ENCODE assay signal across 8 mouse cellular contexts in genomic region chr3:103382872-103383567, GRCm38 (mm10).
DNase-seq lines count a peak whose midpoint lies in the region; ATAC-seq and TF ChIP-seq lines count a peak whose summit lies in the region.

No protein-coding gene starts in this region.

- peak; percentile 92 for TF ChIP-seq CTCF in bone marrow macrophage, adult 2 months (IDR thresholded peaks at IDR 0.05; ENCODE audit: low read depth, low read length)
- TF ChIP-seq CTCF in liver, adult 2 months (IDR thresholded peaks at IDR 0.05; ENCODE audit: low read depth, low read length): peak; percentile 98

- no peak overlapping the region for H3K9ac ChIP-seq in heart, embryonic 12.5 days
- no peak overlapping the region for H3K9ac ChIP-seq in kidney, embryonic 16.5 days (replicated peaks; ENCODE audit: low read length)
- no peak overlapping the region for H3K9ac ChIP-seq in liver, adult 2 months (ENCODE audit: low read depth, low read length)

- no peak overlapping the region for H3ac ChIP-seq in myocyte (ENCODE audit: control insufficient read depth, insufficient read length)

- H3K4me3 ChIP-seq in bone marrow macrophage, adult 2 months (ENCODE audit: insufficient read depth, low read length): no peak overlapping the region
- no peak overlapping the region for H3K4me3 ChIP-seq in heart, embryonic 12.5 days
- H3K4me3 ChIP-seq in kidney, embryonic 16.5 days (ENCODE audit: low read length): 0 out of 2 replicates have a peak overlapping the region, but pooled peaks have one; percentile 0
- no peak overlapping the region for H3K4me3 ChIP-seq in liver, adult 2 months (ENCODE audit: insufficient read depth, low read depth, low read length)
- no peak overlapping the region for H3K4me3 ChIP-seq in myocyte

- DNase-seq in B cell, adult 2 months: peak; percentile 97
- DNase-seq in liver, adult 2 months (ENCODE audit: extremely low read depth, low read depth, low spot score): peak; percentile 36
- peak; percentile 93 to 99 for DNase-seq in spleen, postnatal 4 days (ENCODE audit: low spot score in 2 of 2)

- H3K79me2 ChIP-seq in liver, adult 2 months (ENCODE audit: control insufficient read depth, insufficient read depth, low read length): no peaks in the 10 kb centered on the region
- no peaks in the 10 kb centered on the region for H3K79me2 ChIP-seq in myocyte (ENCODE audit: control insufficient read depth, insufficient read depth)

- ATAC-seq in erythroblast, adult 5-6 weeks (replicated peaks; ENCODE audit: low FRiP score, poor library complexity, severe bottlenecking): peak; percentile 87
- no peak; the same call in 1 of the 2 replicates for ATAC-seq in heart, embryonic 12.5 days (ENCODE audit: insufficient number of reproducible peaks, low FRiP score)
- ATAC-seq in kidney, embryonic 16.5 days (ENCODE audit: low FRiP score, low TSS enrichment): peak; percentile 73; the same call in 1 of the 2 replicates

- H3K4me2 ChIP-seq in heart, embryonic 12.5 days: 0 out of 2 replicates have a peak overlapping the region, but pooled peaks have one; percentile 20
- peak overlapping the region; percentile 31 for H3K4me2 ChIP-seq in kidney, embryonic 16.5 days (replicated peaks; ENCODE audit: low read depth, low read length)
- peak overlapping the region; percentile 41 for H3K4me2 ChIP-seq in myocyte (ENCODE audit: low read depth)

- H3K9me3 ChIP-seq in heart, embryonic 12.5 days (replicated peaks): peaks cover 8% of the 10 kb centered on the region
- H3K9me3 ChIP-seq in kidney, embryonic 16.5 days (ENCODE audit: low read length): no peaks in the 10 kb centered on the region

- peaks cover 12% of the 10 kb centered on the region for H3K4me1 ChIP-seq in bone marrow macrophage, adult 2 months (ENCODE audit: control insufficient read depth, insufficient read depth, low read length)
- peaks cover 10% of the 10 kb centered on the region; the same call in 1 of the 2 replicates for H3K4me1 ChIP-seq in heart, embryonic 12.5 days (replicated peaks)
- H3K4me1 ChIP-seq in kidney, embryonic 16.5 days (ENCODE audit: insufficient read depth, low read length): peaks cover 8% of the 10 kb centered on the region; the same call in 1 of the 2 replicates
- no peaks in the 10 kb centered on the region for H3K4me1 ChIP-seq in liver, adult 2 months (ENCODE audit: control insufficient read depth, insufficient read depth, low read length)

- 25% methylated on average over 17 of the region's 17 CpGs for WGBS in heart, embryonic 12.5 days
- WGBS in kidney, embryonic 16.5 days: 19% methylated on average over 17 of the region's 17 CpGs
- WGBS in liver, adult 2 months: 27% methylated on average over 17 of the region's 17 CpGs

- TF ChIP-seq POLR2A in bone marrow macrophage, adult 2 months (IDR thresholded peaks at IDR 0.05; ENCODE audit: borderline replicate concordance, low read depth, low read length): no peak
- no peak for TF ChIP-seq POLR2A in liver, adult 2 months (IDR thresholded peaks at IDR 0.05; ENCODE audit: extremely low read depth, insufficient read depth, low read length)
- TF ChIP-seq POLR2A in myocyte (IDR thresholded peaks at IDR 0.05; ENCODE audit: insufficient read length, low read depth): no peak

- no peaks in the 10 kb centered on the region for H3K27me3 ChIP-seq in heart, embryonic 12.5 days (replicated peaks)
- H3K27me3 ChIP-seq in kidney, embryonic 16.5 days (ENCODE audit: insufficient read depth, low read length): no peaks in the 10 kb centered on the region
- no peaks in the 10 kb centered on the region for H3K27me3 ChIP-seq in liver, adult 2 months (ENCODE audit: control insufficient read depth, insufficient read depth, low read length)
- H3K27me3 ChIP-seq in myocyte (ENCODE audit: control insufficient read depth, insufficient read depth, insufficient read length): no peaks in the 10 kb centered on the region

- no peaks in the 10 kb centered on the region for H3K36me3 ChIP-seq in heart, embryonic 12.5 days
- H3K36me3 ChIP-seq in kidney, embryonic 16.5 days (ENCODE audit: insufficient read depth, low read length): no peaks in the 10 kb centered on the region
- H3K36me3 ChIP-seq in liver, adult 2 months (ENCODE audit: control insufficient read depth, insufficient read depth, low read length): no peaks in the 10 kb centered on the region
- no peaks in the 10 kb centered on the region for H3K36me3 ChIP-seq in myocyte (ENCODE audit: control insufficient read depth, insufficient read depth)

- H3K27ac ChIP-seq in bone marrow macrophage, adult 2 months (ENCODE audit: insufficient read depth, low read depth, low read length): no peak overlapping the region
- H3K27ac ChIP-seq in heart, embryonic 12.5 days (ENCODE audit: poor library complexity, severe bottlenecking): no peak overlapping the region
- H3K27ac ChIP-seq in kidney, embryonic 16.5 days (ENCODE audit: low read length): no peak overlapping the region
- no peak overlapping the region for H3K27ac ChIP-seq in liver, adult 2 months (replicated peaks; ENCODE audit: insufficient read depth, low read depth, low read length)

TF ChIP-seq in myocyte, 11 proteins besides CTCF, POLR2A, EP300 and RAD21:
- no peak for TF ChIP-seq MYOG (IDR thresholded peaks at IDR 0.05; ENCODE audit: control insufficient read depth in 1 of 3, insufficient read depth in 1 of 3, insufficient read length in 2 of 3, low read depth in 2 of 3)
- TF ChIP-seq SRF (IDR thresholded peaks at IDR 0.05; ENCODE audit: control insufficient read depth, insufficient read length, low read depth): no peak
- TF ChIP-seq CEBPB (IDR thresholded peaks at IDR 0.05; ENCODE audit: insufficient read depth, poor library complexity, severe bottlenecking): no peak

Comparison
In these comparisons a context has a peak if more than half of its experiments do, and no peak if none do; other contexts are left out.
1. DNase-seq: peak in every context shown above with its lines; median percentile 97 in B cell, adult 2 months; 96 in spleen, postnatal 4 days; 36 in liver, adult 2 months.